Mouse (Mus musculus): ENCODE results near the gene Cyp3a13.
"Not testable (repeated sequence)": the region's sequence is repeated elsewhere in the genome, so short reads cannot be mapped to it uniquely, and the experiment has no call there.

Gene Cyp3a13

GRCm38 (mm10) chr5:137921532-137921931 lies at the start of gene Cyp3a13:
Gene Cyp3a13 (minus strand): TSS chr5:137921619.
- no peak for DNase-seq (ENCODE audit: low spot score in 2 of 2)

DNA sequence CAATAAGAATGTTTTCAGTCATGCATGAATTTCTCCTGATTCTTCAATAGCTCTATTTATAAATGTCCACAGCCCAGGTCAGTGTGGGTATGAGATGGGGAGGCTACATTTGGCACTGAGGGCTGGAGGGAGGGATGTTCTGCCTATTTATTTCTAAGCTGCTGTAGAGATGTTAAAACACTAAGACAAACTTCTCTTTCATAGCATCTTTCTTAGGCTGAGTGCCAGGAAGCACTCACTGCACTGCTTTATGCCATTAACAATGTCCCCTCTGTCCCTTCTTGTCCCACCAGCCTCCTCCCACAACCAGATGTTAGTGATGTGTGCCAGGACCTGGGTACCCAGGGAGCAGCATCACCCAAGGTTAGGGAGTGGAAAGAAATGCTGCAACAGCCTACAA lies 45.1 kb upstream of the Cyp3a13 start:
- DNase-seq (ENCODE audit: low spot score in 2 of 2), result peak in 1 of 2 experiments; percentile 5

- no peak for DNase-seq (ENCODE audit: low spot score in 2 of 2)
Observed at GRCm38 (mm10) chr5:137962945-137963344, 41.5 kb upstream of the Cyp3a13 start, which contains the start of gene Gjc3. Gene Gjc3 (minus strand): TSS chr5:137963098.

DNA sequence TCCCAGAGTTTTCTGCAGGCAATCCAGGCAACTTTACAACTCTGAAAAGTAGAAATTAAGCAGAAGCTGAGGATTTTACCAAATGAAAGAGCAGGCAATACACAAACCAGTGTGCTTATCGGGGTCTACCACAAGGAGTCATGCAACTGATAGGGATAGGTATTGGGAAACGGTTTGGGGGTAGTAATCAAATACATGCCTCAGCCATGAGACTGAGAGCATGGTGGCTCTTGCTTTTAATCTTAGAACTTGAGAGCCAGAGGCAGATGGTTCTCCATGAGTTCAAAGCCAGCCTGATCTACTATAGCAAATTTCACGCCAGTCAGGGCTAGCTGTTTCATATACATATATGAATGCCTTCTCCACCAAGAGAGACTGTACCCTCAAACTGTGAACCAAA lies 35.0 kb upstream of the Cyp3a13 start:
- no peak for DNase-seq (ENCODE audit: low spot score in 2 of 2)

- peak; percentile 6 to 23 for DNase-seq (ENCODE audit: low spot score in 2 of 2)
Observed at GRCm38 (mm10) chr5:137951218-137951617, 29.8 kb upstream of the Cyp3a13 start.

GRCm38 (mm10) chr5:137947303-137947702 lies 25.9 kb upstream of the Cyp3a13 start:
- DNase-seq (ENCODE audit: low spot score in 2 of 2), result no peak

- DNase-seq (ENCODE audit: low spot score in 2 of 2), result no peak
Observed at GRCm38 (mm10) chr5:137943133-137943532, 21.7 kb upstream of the Cyp3a13 start.

GRCm38 (mm10) chr5:137940948-137941347 lies 19.5 kb upstream of the Cyp3a13 start:
- DNase-seq (ENCODE audit: low spot score in 2 of 2), result no peak

- no peak for DNase-seq (ENCODE audit: low spot score in 2 of 2)
Observed at GRCm38 (mm10) chr5:137937238-137937637, 15.8 kb upstream of the Cyp3a13 start.

DNA sequence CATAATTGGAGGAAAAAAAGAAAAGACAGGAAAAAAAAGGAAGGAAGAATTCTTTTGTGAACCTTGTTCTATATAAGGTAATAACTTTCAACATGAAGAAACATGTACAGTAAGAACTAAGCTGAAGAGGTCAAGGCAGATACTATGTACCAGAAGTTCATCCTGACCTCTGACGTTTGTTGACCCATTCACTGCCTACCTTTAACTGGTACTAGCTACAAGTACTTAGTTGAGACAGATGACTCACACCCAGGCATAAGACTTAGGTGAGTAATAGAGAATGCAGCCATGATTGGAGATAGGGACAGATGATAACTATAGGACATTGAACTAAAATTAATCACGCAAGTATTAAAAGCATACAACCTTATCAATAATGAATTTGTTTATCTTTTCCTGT lies 15.1 kb upstream of the Cyp3a13 start:
- no peak for DNase-seq (ENCODE audit: low spot score in 2 of 2)

GRCm38 (mm10) chr5:137933934-137934333 lies 12.5 kb upstream of the Cyp3a13 start:
- not testable (repeated sequence) for DNase-seq (ENCODE audit: low spot score in 2 of 2)

- DNase-seq (ENCODE audit: low spot score in 2 of 2), result no peak
Observed at GRCm38 (mm10) chr5:137928439-137928838, 7.0 kb upstream of the Cyp3a13 start.

- no peak for DNase-seq (ENCODE audit: low spot score in 2 of 2)
Observed at GRCm38 (mm10) chr5:137922171-137922570, 752 bp upstream of the Cyp3a13 start.

DNA sequence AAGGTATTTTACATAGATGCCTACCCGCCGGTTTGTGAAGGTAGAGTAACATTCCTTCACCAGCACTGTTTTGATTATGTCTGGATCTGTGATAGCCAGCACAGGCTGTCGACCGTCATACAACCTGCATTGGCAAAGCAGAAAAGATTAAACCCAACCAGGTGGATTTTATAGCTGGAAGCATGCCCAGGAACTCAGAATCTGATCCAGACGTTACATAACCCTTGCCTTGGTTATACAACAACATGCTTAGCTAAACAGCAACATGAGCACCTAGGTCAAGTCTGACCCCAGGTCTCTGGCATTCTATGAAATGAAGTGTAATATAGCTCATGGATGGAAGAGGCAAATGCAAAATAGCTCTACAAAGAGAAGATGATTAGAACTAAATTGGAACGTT lies 5.9 kb downstream of the Cyp3a13 start:
- DNase-seq (ENCODE audit: low spot score in 2 of 2), result no peak

DNA sequence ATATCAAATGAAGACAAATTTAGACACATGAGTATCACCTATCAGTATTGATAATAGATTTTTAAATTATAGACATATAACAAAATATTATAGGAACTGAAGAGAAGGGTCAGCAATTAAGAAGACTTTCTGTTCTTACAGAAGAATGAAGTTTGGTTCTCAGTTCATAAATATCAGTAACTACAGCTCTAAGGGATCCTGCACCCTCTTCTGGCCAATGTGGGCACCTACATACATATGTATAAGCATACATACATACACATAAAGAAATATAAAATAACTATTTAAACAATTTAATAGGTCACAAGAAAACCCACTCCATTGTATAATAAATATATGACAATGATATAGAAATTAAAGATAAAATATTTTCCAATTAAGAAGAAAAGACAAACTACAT lies 6.9 kb downstream of the Cyp3a13 start:
- DNase-seq (ENCODE audit: low spot score in 2 of 2), result no peak

GRCm38 (mm10) chr5:137909564-137910262 lies 11.7 kb downstream of the Cyp3a13 start:
- DNase-seq (ENCODE audit: low spot score in 2 of 2), result no peak

DNA sequence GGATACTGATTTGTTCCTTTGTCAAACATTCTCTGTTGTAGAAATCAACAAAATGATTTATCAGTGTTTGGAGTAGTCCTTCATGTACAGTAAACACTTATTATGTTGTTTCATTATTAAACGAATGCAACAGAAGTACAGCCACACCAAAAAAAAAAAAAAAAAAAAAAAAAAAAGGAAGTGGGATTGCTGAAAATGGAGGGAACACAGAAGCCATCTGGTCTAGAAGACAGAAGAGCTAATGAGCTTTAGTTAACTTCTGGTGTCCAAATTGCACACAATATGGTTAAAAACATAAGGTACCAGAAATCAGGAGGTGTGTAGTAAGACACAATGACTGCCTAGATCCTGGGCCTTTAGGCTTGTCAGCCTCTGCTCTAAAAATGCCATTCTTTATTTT lies 23.6 kb downstream of the Cyp3a13 start:
- no peak for DNase-seq (ENCODE audit: low spot score in 2 of 2)

DNA sequence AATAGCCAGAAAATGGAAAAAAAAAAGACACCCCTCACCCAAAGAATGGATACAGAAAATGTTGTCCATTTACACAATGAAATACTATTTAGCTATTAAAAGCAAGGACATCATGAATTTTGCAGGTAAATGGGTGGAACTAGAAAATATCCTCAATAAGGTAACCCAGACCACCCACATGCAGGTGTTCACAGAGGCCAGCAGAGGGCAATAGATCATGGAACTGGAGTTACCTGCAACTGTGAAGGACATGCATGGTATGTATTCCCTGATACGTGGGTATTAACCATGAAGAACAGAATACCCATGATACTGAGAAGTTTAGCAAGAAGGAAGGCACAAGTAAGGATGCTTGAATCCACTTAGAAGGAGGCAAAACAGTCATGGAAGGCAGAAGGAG lies 28.5 kb downstream of the Cyp3a13 start:
- no peak for DNase-seq (ENCODE audit: low spot score in 2 of 2)

DNA sequence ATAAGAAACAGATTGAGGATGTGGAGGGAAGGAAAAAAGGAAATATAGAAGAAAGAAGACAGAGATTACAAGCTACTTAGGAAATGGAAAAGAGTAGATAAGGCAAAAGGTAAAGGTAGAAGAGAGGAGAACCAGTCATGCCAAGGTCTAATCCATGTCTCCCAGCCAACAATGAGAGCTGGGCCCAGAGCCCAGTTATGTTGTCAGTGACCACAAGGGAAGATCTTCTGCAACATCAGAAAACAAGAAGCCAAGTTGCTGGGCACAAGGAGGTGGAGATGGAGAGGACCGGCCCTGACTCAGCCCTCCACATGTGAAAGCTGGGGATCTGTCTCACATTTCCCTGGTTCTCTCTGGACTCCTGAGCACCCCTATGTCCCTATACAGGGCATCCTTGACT lies 33.8 kb downstream of the Cyp3a13 start:
- DNase-seq (ENCODE audit: low spot score in 2 of 2), result no peak

- peak; percentile 5 to 42 for DNase-seq (ENCODE audit: low spot score in 2 of 2)
Observed at GRCm38 (mm10) chr5:137885894-137886293, 35.5 kb downstream of the Cyp3a13 start.

GRCm38 (mm10) chr5:137883345-137883744 lies 38.1 kb downstream of the Cyp3a13 start:
- no peak for DNase-seq (ENCODE audit: low spot score in 2 of 2)

DNA sequence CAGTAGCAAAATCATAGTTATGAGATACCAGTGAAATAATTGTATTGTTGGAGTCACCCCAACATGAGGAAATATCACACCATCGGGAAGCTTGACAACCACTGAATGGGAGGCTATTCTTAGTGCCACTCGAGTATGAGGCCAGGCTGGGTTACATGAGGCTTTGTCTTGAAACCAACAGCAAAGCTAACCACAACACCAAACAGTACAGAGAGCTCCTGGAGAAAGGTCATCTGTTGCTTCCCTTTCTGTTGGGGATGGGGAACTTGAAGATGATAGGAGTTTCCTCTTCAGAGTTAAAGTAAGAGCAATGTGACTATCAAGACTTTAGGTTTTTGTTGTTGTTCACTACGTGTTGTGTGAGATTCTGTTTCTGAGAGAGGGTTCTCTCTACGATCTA lies 38.5 kb downstream of the Cyp3a13 start:
- no peak for DNase-seq (ENCODE audit: low spot score in 2 of 2)

DNA sequence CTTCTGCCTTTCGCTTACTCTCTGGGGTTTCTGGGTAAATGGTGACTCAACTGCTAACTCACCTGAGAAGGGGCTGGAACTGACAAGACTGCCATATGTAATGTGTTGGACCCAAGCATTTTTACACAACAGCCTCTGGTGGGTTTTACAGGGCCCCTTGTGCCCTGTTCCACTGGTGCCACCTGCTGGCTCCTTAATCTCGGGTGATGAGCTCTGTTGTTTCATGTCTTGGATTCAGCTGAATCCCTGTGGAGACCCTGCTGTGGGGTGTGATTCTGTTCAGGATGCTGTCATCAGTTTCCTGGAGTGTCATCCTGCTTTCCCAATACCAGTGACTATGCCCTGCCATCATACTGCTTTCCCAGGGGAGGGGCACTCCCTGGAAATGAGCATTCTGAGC lies 43.6 kb downstream of the Cyp3a13 start:
- no peak for DNase-seq (ENCODE audit: low spot score in 2 of 2)

DNA sequence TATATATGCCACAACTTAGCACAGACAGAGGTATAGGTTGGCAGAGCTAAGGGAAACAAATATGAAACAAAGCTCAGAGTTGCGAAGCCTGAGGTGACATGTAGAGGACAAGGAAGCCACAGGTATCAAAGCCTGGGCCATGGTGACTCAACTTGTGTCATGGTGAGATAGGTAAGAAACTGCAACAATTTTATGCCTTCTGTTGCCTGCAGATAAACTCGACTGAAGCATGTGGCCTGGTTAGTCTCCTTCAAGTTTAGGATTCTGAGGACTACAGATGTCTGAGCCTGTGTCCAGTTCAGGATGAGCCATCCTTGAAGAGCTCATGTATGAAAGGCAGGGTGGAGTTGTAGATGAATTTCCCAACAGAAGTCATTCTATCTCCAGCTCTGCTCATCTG lies 46.4 kb downstream of the Cyp3a13 start:
- DNase-seq (ENCODE audit: low spot score in 2 of 2), result no peak

All from frontal cortex, postnatal 14 days (tissue).